Mouse (Mus musculus) limb, embryonic 15.5 days (tissue): ENCODE data around the gene Itga8. TPM values are rescaled to one million over a fixed set of nuclear protein-coding genes. Genes with fewer than 3 reads are reported as not detected.

Source experiments
- ATAC-seq: fragments of 200-750 bp; cut with Nextera tagmentation; 2 replicates; pipeline ENCODE4 v1.8.0; 2017; ENCODE audit warnings: low read depth, moderate TSS enrichment; ENCODE audit not compliant: insufficient number of reproducible peaks, low FRiP score, low TSS enrichment
- H3K27ac ChIP-seq: fragments of 300-500 bp; sonication (generic); 2 replicates; pipeline ENCODE4 v1.5.1; 2015; ENCODE audit warnings: moderate library complexity, mild to moderate bottlenecking, inconsistent platforms
- H3K27me3 ChIP-seq: fragments of 300-500 bp; sonication (generic); 2 replicates; pipeline ENCODE4 v1.6.1; 2015; ENCODE audit warnings: inconsistent platforms
- H3K36me3 ChIP-seq: fragments of 300-500 bp; sonication (generic); 2 replicates; pipeline ENCODE4 v1.6.1; 2015; ENCODE audit warnings: inconsistent platforms
- H3K4me1 ChIP-seq: fragments of 300-500 bp; sonication (generic); 2 replicates; pipeline ENCODE4 v1.6.1; 2015; ENCODE audit warnings: inconsistent platforms
- H3K4me2 ChIP-seq: fragments of 300-500 bp; sonication (generic); 2 replicates; pipeline ENCODE4 v1.6.1; 2015; ENCODE audit warnings: mild to moderate bottlenecking, inconsistent platforms
- H3K4me3 ChIP-seq: fragments of 300-500 bp; sonication (generic); 2 replicates; pipeline ENCODE4 v1.5.1; 2015; ENCODE audit warnings: mild to moderate bottlenecking, inconsistent platforms
- H3K9ac ChIP-seq: fragments of 300-500 bp; sonication (generic); 2 replicates; pipeline ENCODE4 v1.6.1; 2015; ENCODE audit warnings: inconsistent platforms
- H3K9me3 ChIP-seq: fragments of 300-500 bp; sonication (generic); 2 replicates; pipeline ENCODE4 v1.6.1; 2016; ENCODE audit warnings: inconsistent platforms
- WGBS: fragments of 180-500 bp; shearing (Covaris S2); methylation state at CpG from one replicate; pipeline ENCODE4 v1.1.7; 2015; 5-methylcytosine and 5-hydroxymethylcytosine counted together
- polyA plus RNA-seq: library from polyadenylated mRNA; unstranded; fragments of >200 nt; fragmentation: Nextera tagmentation; extraction: Ambion mirVana; gene quantifications from 2 replicates; pipeline ENCODE4 v1.2.1, GENCODE M21; 2015

Itga8 gene
- polyA plus RNA-seq, 1 experiment from 2014 or later = 13.0 TPM

DNA sequence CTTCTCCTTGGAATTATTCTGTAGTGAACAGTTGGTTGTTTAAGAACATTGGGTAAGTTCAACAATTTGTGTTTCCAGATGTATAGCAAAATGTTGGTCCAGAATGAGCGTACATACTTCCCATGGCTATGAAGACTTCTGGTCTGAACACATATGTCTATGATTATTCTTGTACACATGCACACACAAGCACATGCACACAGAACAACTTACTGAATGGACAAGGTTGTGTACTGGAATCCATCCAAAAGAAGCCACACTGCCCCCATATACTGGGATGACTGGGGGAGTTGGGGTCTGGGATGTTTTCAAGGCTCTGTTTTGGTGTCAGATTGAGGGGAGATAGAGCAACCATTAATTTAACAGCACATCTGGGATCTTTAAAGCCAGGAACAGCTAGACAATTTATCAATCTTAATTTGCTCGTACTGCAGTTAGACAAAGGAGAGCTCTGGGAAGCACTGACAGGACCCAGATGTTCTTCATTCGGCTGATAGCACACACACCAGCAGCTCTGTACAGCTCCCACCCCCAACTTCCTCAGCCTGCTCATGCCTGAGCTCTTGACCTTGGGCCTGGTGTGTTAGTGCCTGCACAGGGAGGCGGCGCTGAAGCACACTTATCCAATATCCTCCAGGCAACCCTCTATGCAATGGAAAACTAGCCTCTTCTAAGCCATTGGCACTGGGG, 241.5 kb downstream of the Itga8 start:
- Histone ChIP-seq H3K9ac (no peak overlapping the region), H3K27me3 (no peaks in the 10 kb centered on the region), H3K4me2 (no peak overlapping the region), H3K36me3 (no peaks in the 10 kb centered on the region), H3K4me3 (no peak overlapping the region), H3K9me3 (no peaks in the 10 kb centered on the region), H3K27ac (no peak overlapping the region), H3K4me1 (0 out of 2 replicates have a peak, but pooled peaks cover 3% of the 10 kb centered on the region)
- 32% methylated on average over 5 of the region's 5 CpGs for WGBS
- no peak; the same call in 1 of the 2 replicates for ATAC-seq

Other genes with a start within 250 kb of the Itga8 start
- gene Mindy3, start 117.5 kb upstream of the Itga8 start, polyA plus RNA-seq = 32.2 and 33.7 TPM in 2 replicates